Mouse (Mus musculus): Measurements from ENCODE around the gene 2210407C18Rik.

DNA sequence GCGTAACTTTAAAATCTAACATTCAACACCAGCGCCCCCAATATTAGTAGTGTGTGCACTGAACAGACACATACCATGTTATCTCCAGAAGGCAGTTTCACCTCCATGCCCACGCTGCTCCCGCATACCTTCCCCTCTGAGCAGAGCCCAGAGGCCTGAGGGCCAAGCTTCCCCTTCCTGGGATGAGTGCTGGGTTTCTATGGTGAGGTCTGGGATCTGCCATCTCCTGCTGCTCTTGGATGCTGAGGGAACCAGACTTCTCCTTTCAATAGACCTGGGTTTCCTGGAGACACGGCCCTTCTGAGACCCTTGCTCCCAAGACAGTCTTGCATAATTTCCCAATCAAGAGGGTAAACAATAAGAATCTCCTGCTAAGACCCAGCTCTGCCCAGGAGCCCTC, 14.5 kb upstream of the 2210407C18Rik start, which contains the start of gene Olfr323:
- TF ChIP-seq NRF1 (IDR thresholded peaks at IDR 0.05; ENCODE audit: insufficient read depth, low read depth, low read length, poor library complexity, severe bottlenecking) (no peak), CTCF (IDR thresholded peaks at IDR 0.05 in 2 of 3, conservative IDR thresholded peaks at IDR 0.05 in 1 of 3; ENCODE audit: control insufficient read depth in 1 of 3, insufficient read depth in 1 of 3, low read depth in 2 of 3, low read length in 3 of 3, poor library complexity in 1 of 3, severe bottlenecking in 1 of 3) (no peak), EP300 (IDR thresholded peaks at IDR 0.05; ENCODE audit: low read depth in 1 of 2, low read length in 2 of 2) (no peak), CHD1 (IDR thresholded peaks at IDR 0.05; ENCODE audit: low read depth, low read length) (no peak), TCF12 (IDR thresholded peaks at IDR 0.05; ENCODE audit: low read depth, low read length) (no peak), ZMIZ1 (IDR thresholded peaks at IDR 0.05; ENCODE audit: low read depth, low read length) (no peak), SMC3 (IDR thresholded peaks at IDR 0.05; ENCODE audit: low read depth, low read length) (no peak)

Measured in MEL (cell line).